Mouse (Mus musculus) spleen, adult 10 weeks (tissue): ENCODE data around the gene 4930539E08Rik. TPM values are rescaled to one million over a fixed set of nuclear protein-coding genes. Genes with fewer than 3 reads are reported as not detected.

Source experiments
- polyA plus RNA-seq: library from polyadenylated mRNA; stranded (reverse); fragments of 350-450 nt; fragmentation: Illumina TruSeq; extraction: RNeasy Lipid Tissue Mini Kit (QIAGEN cat#74804); gene quantifications from one replicate; pipeline ENCODE4 v1.2.3, GENCODE M21; 2015; ENCODE audit warnings: low replicate concordance; ENCODE audit not compliant: insufficient read depth

The 4930539E08Rik gene
- polyA plus RNA-seq = 0.88 TPM

DNA sequence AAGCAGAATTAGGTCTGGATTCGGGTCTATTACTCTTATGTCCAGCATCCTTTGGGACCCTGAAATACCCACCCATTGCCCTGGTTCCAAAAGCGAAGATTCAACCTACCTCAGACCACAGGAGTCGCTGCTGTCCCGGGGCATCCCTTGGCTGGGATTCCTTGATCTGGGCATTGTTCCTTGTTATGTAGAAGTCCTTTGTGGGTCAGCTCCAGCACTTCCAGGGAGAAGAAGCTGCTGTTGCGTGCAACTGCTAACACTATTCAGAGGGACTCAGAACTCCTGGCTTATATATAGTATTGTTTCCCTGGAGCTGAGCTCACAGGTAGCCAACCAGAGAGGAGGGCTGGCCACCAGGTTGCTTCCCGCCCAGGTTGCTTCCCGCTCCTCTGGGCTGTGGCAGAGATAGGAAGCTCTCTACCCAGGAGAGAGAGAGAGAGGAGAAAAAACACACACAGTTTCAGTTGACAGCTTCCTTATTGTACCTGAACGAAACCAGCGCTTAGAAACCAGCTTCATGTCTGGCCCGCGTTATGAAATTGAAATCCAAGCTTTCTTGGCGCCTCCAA, at the start of gene 4930539E08Rik:
TSS of gene 4930539E08Rik (minus strand) at position 265 of the 569 bp plus-strand sequence.

DNA sequence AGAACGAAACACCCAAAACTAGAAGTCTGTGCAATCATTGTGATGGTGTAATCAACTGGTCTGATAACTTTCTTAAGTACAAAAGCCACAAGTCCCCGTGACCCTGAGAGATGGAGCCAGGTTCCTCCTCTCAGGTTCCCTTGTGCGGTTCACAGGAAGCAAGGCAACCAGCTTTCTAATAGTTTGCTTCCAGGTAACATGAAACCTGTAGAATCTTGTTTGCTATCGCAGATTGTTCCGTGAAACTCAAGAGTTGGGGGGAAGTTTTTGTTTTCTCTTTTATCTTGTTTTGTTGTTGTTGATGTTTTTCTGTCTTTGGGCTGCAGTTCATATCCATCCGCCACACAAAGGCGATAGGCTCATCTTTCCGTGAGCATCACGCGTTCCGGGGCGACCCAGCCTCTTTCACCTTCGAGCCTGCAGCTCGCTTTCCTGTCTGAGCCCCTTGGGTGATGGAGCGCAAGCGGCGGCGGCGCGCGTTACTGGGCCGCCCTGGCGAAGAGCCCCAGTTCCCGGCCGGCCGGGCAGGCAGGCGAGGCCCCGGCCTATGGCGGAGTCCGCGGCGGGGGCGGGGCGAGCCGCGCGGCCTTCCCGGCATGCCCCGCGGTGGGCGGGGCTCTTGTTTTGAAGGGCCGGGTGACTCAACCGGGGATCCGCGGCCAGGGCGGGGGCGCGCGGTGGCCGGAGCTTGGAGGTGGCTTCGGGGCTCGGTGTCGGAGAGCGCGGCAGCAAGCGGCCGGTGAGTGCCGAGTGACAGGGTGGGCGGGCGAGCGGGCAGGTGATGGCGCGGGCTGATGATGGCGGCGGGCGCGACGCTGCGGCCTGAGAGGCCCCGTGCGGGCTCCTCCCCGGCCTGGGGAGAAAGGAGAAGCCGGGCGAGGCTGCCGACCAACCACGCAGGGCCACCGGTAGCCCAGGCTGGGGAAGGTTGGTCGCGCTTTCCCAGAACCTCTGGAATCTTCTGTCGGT, 37.0 kb upstream of the 4930539E08Rik start, which contains the start of gene Kctd20:
TSS of gene Kctd20 (plus strand) at position 120 of the 969 bp plus-strand sequence.

DNA sequence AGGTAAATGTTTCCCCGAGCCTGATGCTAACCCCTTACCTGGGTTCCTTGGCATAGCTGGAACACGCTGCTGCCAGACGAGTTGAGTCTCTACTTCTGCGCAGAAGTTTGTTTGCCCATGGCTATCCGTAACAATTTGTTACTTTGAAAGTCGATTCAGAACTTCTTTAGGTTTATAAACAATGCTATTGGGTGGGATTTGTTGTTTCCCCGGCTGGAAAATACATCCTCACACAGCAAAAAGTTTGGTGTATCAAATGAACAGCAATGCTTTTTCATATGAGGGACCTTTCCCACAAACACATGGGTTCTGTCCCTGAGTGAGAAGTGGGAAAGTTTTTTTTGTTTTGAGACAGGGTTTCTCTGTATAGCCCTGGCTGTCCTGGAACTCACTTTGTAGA, 28.6 kb upstream of the 4930539E08Rik start, which contains the start of gene Pxt1:
TSS of gene Pxt1 (minus strand) at position 101 of the 400 bp plus-strand sequence.

DNA sequence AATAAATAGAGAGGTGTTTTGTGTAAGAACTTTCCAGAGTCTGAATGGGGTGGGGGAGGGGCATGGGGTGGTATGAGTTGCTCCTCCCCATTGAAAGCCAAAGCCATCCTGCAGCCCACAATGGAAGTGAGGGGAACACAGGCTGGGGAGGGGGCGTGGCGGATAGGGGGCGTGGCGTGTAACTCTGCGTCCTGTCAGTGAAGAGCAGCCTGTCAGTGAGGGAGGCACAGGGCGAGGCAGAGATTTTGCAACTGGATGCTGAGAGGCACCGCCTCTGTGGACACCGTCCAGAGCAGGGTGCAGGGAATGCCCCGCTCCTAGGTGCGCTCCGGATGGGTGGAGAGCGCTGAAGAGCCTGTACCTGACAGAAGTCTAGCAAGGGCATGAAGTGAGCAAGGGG, 56.9 kb downstream of the 4930539E08Rik start, which contains the start of gene Pnpla1:
TSS of gene Pnpla1 (plus strand) at position 207 of the 400 bp plus-strand sequence.

Other genes with a start within 250 kb of the 4930539E08Rik start
- 0.84 TPM for gene Slc26a8, start 225.1 kb downstream of the 4930539E08Rik start, polyA plus RNA-seq
- gene Mapk14, start 224.0 kb downstream of the 4930539E08Rik start, polyA plus RNA-seq = 178 TPM
- gene AC170998.1, start 189.2 kb downstream of the 4930539E08Rik start, polyA plus RNA-seq = 3.3 TPM
- 1.0 TPM for gene Mapk13, start 146.0 kb downstream of the 4930539E08Rik start, polyA plus RNA-seq
- gene Brpf3, start 114.2 kb downstream of the 4930539E08Rik start, polyA plus RNA-seq = 44.6 TPM
- gene Pnpla1, start 56.9 kb downstream of the 4930539E08Rik start, polyA plus RNA-seq = not detected
- not detected for gene Pxt1, start 28.5 kb upstream of the 4930539E08Rik start, polyA plus RNA-seq
- 83.5 TPM for gene Kctd20, start 36.6 kb upstream of the 4930539E08Rik start, polyA plus RNA-seq
- 302 TPM for gene Stk38, start 92.7 kb upstream of the 4930539E08Rik start, polyA plus RNA-seq
- gene Srsf3, start 117.3 kb upstream of the 4930539E08Rik start, polyA plus RNA-seq = 421 TPM
- gene Cdkn1a, start 175.7 kb upstream of the 4930539E08Rik start, polyA plus RNA-seq = 10.3 TPM
- 2.6 TPM for gene Rab44, start 198.8 kb upstream of the 4930539E08Rik start, polyA plus RNA-seq